Mouse (Mus musculus): ENCODE measurements around the gene Six6.

Gene Six6

GRCm38 (mm10) chr12:72939616-72940015, at the start of gene Six6:
Six6 (plus strand) TSS chr12:72939892.
- in situ Hi-C loops (cut with MboI, MseI), result no loop called here

- in situ Hi-C loops (cut with MboI, MseI), result no loop called here
Measured at GRCm38 (mm10) chr12:72917159-72917993, 22.3 kb upstream of the Six6 start.

GRCm38 (mm10) chr12:72936751-72937150, 2.9 kb upstream of the Six6 start:
- in situ Hi-C loops (cut with MboI, MseI), result no loop called here

GRCm38 (mm10) chr12:72937537-72938120, 2.1 kb upstream of the Six6 start:
- in situ Hi-C loops (cut with MboI, MseI), result no loop called here

DNA sequence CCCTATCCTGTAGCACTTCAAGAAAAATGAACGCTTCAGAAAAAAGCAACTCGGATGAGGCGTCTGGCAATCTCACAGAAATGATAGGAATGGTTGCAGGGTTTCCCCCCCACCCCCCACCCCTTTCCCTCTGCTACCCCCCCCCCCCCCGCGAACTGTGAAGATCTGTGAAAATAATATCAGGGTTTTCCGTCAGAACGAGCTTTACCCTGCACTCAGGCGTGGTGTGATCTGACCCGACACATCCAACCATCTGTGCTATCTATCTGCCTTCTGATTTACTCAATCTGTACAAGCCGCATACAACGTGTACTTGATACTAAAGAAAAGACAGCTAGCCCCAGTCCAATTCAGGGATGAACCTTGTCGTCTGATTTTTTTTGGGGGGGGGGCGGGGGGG, 1.5 kb upstream of the Six6 start:
- in situ Hi-C loops (cut with MboI, MseI), result no loop called here

DNA sequence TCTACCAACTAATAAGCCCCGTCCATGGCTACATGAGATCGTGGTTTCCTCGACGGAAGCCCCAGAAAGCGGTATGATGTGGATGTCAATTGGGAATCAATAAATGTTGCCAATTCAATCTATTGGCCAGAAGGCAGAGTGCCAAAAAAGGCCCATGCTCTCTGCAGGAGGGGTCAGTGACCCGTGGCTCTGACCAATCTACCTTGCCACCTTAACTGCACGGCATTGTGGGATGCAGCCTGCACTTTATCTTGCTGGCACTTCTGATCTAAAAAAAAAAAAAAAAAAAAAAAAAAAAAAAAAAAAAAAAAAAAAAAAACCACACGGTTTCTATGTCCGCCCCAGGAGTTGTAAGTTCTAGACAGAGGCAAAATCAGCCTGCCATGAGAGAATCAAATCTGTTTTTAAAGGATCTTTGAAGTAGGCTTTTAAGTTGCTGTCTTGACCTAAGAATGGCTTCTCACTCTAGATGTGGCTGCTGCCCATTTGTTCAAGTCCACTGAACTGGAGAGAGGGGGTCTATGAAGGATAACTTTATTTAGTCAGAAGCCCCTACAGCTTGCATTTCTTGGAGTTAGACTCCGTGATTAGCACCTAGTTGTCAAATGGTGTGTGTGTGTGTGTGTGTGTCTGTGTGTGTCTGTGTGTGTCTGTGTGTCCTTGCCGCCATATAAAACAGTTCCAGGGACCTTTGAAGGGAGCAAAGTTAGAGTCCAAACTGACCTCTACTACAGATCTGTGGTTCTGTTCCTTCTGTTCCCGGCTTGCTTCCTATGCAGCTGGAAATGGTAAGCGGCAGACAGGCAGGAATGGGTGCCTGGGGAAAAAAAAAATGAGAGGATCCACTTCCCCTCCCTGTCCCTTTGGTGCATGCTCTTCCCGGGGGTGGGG, 847 bp upstream of the Six6 start:
- in situ Hi-C loops (cut with MboI, MseI), result no loop called here

DNA sequence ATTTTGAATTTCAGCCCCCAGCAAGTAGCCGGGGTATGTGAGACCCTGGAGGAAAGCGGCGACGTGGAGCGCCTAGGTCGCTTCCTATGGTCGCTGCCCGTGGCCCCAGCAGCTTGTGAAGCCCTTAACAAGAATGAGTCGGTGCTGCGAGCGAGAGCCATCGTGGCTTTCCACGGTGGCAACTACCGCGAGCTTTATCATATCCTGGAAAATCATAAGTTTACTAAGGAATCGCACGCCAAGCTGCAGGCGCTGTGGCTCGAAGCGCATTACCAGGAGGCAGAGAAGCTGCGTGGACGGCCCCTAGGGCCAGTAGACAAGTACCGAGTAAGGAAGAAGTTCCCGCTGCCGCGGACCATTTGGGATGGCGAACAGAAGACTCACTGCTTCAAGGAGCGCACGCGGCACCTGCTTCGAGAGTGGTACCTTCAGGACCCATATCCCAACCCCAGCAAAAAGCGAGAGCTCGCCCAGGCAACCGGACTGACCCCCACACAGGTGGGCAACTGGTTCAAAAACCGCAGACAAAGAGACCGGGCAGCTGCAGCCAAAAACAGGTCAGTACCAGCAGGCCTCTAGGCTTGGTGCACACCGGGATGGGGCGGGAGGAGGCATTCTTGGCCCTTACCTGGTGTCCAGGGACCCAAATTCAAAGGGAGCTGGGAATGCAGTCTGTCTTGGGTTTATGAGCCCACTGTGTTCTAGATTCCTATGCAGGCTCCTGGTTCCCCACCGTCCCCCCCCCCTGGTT, 554 bp downstream of the Six6 start, which contains the start of gene 4930447C04Rik:
TSS of gene 4930447C04Rik (minus strand) at position 704 of the 751 bp plus-strand sequence.
- in situ Hi-C loops (cut with MboI, MseI), result no loop called here

DNA sequence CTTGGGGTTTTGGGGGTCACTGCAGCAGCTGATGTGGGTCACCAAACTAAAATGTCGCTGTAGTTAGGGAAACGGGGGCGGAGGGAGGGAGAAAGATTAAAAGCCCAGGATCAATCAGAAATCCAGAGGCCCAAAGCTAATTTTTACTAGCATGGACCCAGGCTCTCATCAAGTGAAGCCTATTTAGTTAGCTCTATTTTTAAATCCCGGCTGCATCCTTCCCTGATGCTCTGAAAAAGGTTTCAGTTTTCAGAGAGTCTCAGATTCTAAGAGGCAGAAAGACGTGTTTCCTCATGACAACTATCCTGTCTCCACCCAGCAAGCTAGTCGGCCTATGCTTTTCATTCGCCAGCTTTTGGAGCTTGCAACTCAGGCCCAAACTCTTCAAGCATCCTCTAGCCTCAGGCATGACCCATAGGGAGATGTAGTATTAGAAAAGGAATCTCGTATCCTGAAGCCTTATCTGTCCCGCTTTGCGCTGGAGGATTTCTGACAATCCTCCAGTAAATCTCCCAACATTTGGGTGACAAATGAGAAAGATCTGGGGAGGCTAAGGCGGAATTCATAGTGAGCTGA, 1.2 kb downstream of the Six6 start:
- in situ Hi-C loops (cut with MboI, MseI), result no loop called here

DNA sequence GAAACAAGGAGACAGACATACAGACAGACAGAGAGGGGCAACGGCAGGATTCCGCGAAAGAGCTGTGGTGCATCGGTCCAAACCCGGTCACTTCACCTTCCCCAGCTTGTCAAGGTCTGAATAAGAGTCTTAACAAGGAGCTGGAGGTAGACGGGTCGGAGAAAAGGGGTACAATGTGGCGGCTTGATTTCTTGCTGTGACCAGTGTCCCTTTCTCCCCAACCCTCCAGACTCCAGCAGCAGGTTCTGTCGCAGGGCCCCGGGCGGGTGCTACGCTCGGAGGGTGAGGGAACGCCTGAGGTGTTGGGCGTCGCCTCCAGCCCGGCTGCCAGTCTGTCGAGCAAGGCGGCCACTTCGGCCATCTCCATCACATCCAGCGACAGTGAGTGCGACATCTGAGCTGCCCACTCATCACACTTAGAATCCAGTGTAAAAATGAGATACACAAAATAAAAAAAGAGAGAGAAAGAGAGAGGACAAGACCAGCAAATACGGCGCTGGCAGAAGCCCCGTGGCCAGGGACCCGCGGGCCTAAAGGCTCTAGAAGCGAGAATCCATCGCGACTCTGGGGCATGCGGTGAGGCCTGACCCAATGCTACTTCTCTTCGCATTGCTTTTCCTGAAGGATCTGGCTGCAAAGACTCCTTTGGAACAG, 1.8 kb downstream of the Six6 start:
- in situ Hi-C loops (cut with MboI, MseI), result no loop called here

- in situ Hi-C loops (cut with MboI, MseI), result no loop called here
Measured at GRCm38 (mm10) chr12:72942171-72942570, 2.5 kb downstream of the Six6 start.

- in situ Hi-C loops (cut with MboI, MseI), result no loop called here
Measured at GRCm38 (mm10) chr12:72943574-72944110, 4.0 kb downstream of the Six6 start.

DNA sequence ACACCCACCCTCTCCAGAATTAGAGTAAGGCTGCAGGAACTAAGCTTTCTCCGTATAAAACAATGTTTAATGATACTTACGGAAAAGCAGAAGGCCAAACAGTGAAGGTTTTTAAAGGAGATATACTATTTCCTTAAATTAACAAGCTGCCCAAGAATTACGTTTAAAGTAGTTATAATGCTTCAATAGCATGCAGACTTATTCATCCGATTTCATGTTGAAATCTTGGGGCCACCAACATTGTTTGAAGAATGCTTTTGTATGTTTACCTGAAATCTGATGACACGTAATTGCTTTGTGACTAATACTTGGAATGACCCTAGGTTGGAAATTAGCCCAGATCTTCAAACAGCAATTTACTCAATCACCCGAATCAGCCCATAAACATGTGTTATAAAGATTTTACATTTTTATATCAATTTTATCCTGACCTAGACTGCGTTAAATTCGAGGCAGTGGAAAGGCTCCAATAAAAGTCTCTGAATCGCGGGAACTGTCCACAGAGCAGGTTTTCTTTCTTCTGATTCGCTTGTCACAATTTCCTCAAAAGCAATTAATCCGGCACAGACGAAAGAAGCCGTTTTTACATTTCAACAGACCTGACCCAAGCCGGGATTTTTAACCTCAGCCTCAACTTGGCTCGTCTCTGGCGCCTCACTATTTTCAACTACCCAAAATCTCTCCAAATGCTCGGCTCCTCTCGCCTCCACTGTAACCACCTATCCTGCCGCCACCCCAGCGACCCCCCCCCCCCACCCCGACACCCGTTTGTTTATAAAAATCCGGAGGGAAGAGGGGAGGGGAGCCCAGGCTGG, 4.9 kb downstream of the Six6 start:
- in situ Hi-C loops (cut with MboI, MseI), result no loop called here

- in situ Hi-C loops (cut with MboI, MseI), result no loop called here
Measured at GRCm38 (mm10) chr12:72945301-72946063, 5.8 kb downstream of the Six6 start.

DNA sequence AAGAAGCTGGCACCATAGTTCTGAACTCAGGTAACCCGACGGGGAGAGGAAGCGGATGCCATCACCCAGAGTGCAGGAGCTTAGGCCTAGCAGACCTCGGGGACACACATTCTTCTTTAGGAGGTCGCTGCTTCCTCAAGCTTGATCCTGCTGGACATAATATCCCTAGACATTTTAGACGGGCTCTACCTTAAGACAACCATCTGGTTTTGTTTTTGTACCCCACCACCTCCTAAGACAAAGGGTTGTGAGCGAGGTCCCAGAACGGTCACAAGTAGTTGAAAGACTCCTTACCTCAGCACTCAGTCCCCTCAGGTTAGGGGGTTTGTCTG, 6.3 kb downstream of the Six6 start:
- in situ Hi-C loops (cut with MboI, MseI), result no loop called here

- in situ Hi-C loops (cut with MboI, MseI), result no loop called here
Measured at GRCm38 (mm10) chr12:72946805-72947204, 7.1 kb downstream of the Six6 start.

DNA sequence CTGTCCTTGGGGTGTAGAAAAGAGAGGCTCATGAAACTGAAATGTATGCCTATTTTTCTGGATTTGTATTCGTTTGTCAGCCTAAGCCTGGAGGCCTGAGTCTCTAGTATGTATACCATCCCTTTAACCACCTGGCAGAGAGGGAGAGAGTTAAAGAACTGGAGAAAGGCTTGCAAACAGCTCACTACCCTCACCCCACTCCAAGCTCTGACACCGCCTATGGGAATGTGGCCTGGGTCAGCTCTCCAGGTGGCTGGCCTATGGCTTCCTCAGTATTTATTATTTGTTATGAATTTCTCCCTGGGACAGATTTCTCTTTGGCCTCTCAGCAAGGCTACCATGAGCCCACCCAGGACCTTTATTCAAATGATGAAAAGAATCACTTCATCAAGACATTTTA, 7.6 kb downstream of the Six6 start:
- in situ Hi-C loops (cut with MboI, MseI), result no loop called here

- in situ Hi-C loops (cut with MboI, MseI), result loop anchor here in 1 of 2 experiments (25.0 kb wide), 1 partner anchor 491 kb away; no protein-coding TSS in a partner anchor
Measured at GRCm38 (mm10) chr12:72953089-72953488, 13.4 kb downstream of the Six6 start.

DNA sequence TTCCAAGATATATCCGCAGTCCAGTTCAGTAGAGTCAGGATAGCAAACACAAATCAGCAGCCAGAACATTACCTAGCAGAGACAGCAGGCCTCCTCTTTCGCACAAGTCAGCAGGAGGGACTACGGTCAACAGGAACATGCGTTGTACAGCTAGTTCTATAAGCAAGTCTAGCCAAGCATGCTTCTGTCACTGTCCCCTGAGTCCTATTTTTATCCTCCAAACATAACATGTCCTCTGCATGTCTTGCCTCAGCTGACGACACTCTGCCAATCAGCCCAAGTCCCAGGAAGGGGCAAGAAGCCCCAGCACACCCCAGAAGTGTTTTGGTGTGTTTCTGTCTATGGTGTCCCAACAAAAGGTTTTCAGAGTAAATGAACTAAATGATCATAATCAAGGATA, 14.2 kb downstream of the Six6 start:
- in situ Hi-C loops (cut with MboI, MseI), result loop anchor here in 1 of 2 experiments (25.0 kb wide), 1 partner anchor 492 kb away; no protein-coding TSS in a partner anchor

Measured in T-helper 17 cell (primary cell).